34 mouse cellular contexts compared by ENCODE assay signal in genomic region chr14:97694238-97694637, GRCm38 (mm10).
"Had no signal": no experiment of that assay in that cellular context is flagged by ENCODE, and none has a peak within 500 bp of the region (broad histone marks: within the 10 kb centered on the region; RNA-seq: fewer than 3 reads in every experiment).

No protein-coding gene starts in this region.

- H3K4me3 ChIP-seq: heart, adult 2 months; heart, embryonic 10.5 days; heart, embryonic 12.5 days; heart, embryonic 13.5 days; heart, embryonic 15.5 days; hindbrain, embryonic 13.5 days; hindbrain, embryonic 15.5 days; intestine, embryonic 15.5 days; kidney, embryonic 15.5 days; layer of hippocampus, adult 2 months had no signal

- H3K9ac ChIP-seq: heart, embryonic 12.5 days; heart, embryonic 13.5 days; heart, embryonic 15.5 days; hindbrain, embryonic 13.5 days; hindbrain, embryonic 14.5 days; hindbrain, embryonic 15.5 days; intestine, embryonic 15.5 days; kidney, embryonic 15.5 days had no signal

- H3K27me3 ChIP-seq: heart, embryonic 12.5 days; heart, embryonic 13.5 days; heart, embryonic 15.5 days; hindbrain, embryonic 13.5 days; hindbrain, embryonic 15.5 days; intestine, embryonic 15.5 days; kidney, embryonic 15.5 days had no signal

- H3K27ac ChIP-seq: heart, adult 2 months; heart, embryonic 10.5 days; heart, embryonic 13.5 days; heart, embryonic 15.5 days; hindbrain, embryonic 13.5 days; hindbrain, embryonic 14.5 days; hindbrain, embryonic 15.5 days; hindbrain, postnatal 0 days; intestine, embryonic 15.5 days; kidney, embryonic 15.5 days; kidney, postnatal 0 days; layer of hippocampus, adult 2 months had no signal

- H3K36me3 ChIP-seq: heart, embryonic 10.5 days; heart, embryonic 12.5 days; heart, embryonic 13.5 days; heart, embryonic 15.5 days; hindbrain, embryonic 13.5 days; hindbrain, embryonic 15.5 days; intestine, embryonic 15.5 days; kidney, embryonic 15.5 days had no signal

- H3K4me1 ChIP-seq: heart, embryonic 10.5 days; heart, embryonic 12.5 days; heart, embryonic 13.5 days; heart, embryonic 15.5 days; hindbrain, embryonic 13.5 days; hindbrain, embryonic 15.5 days; intestine, embryonic 15.5 days; kidney, embryonic 15.5 days had no signal

- DNase-seq: heart, adult 2 months; heart, postnatal 10 days; heart, postnatal 14 days; heart, postnatal 36 days; heart, postnatal 4 days; kidney, adult 11 months; kidney, adult 18-20 months; kidney, adult 2 months; kidney, adult 8-10 months; kidney, adult 9 months; kidney, postnatal 10 days; kidney, postnatal 14 days; kidney, postnatal 25 days; kidney, postnatal 36 days; kidney, postnatal 4 days; layer of hippocampus, adult 9-11 months; layer of hippocampus, postnatal 36 days had no signal

- ATAC-seq: hindbrain, embryonic 16.5 days; hindbrain, postnatal 0 days; inflammation-experienced regulatory T-cells, adult 6 months; intestine, embryonic 15.5 days; intestine, embryonic 16.5 days; intestine, postnatal 0 days had no signal

- H3K9me3 ChIP-seq: heart, embryonic 10.5 days; heart, embryonic 12.5 days; heart, embryonic 13.5 days; heart, embryonic 15.5 days; hindbrain, embryonic 13.5 days; hindbrain, embryonic 15.5 days; intestine, embryonic 15.5 days; kidney, embryonic 15.5 days had no signal

- H3K4me2 ChIP-seq: heart, embryonic 11.5 days; heart, embryonic 12.5 days; heart, embryonic 13.5 days; heart, embryonic 15.5 days; hindbrain, embryonic 13.5 days; hindbrain, embryonic 14.5 days; hindbrain, embryonic 15.5 days; intestine, embryonic 15.5 days; kidney, embryonic 15.5 days had no signal
